8 mouse cellular contexts compared by ENCODE assay signal in genomic region chrX:169986519-169987367, GRCm38 (mm10). TPM values are rescaled to one million over a fixed set of nuclear protein-coding genes. Genes with fewer than 3 reads are reported as not detected.
A peak's percentile ranks its signal among the peaks of the same experiment; 100 is the strongest.
DNase-seq lines count a peak whose midpoint lies in the region; ATAC-seq lines count a peak whose summit lies in the region.
"Not testable (repeated sequence)": the region's sequence is repeated elsewhere in the genome, so short reads cannot be mapped to it uniquely, and the experiment has no call there.

No protein-coding gene starts in this region.

- DNase-seq in 3134 (ENCODE audit: extremely low read depth, insufficient read length, low spot score): peak; percentile 75
- peak; percentile 82 to 84 for DNase-seq in adrenal gland, postnatal 36 days
- peak; percentile 76 to 97 for DNase-seq in heart, adult 18-20 months
- DNase-seq in kidney, adult 18-20 months: peak; percentile 98
- DNase-seq in limb, embryonic 10.5 days (ENCODE audit: low spot score): peak; percentile 78
- peak; percentile 78 for DNase-seq in skeletal muscle tissue, adult 2 months (ENCODE audit: low read depth, low spot score)

- H3K4me3 ChIP-seq in embryonic facial prominence, embryonic 13.5 days: peak overlapping the region; percentile 24
- H3K4me3 ChIP-seq in limb, embryonic 10.5 days: peak overlapping the region; percentile 29
- H3K4me3 ChIP-seq in midbrain, embryonic 12.5 days: peak overlapping the region; percentile 18

- peaks cover 70% of the 10 kb centered on the region for H3K9me3 ChIP-seq in embryonic facial prominence, embryonic 13.5 days
- H3K9me3 ChIP-seq in limb, embryonic 10.5 days (replicated peaks): peaks cover 55% of the 10 kb centered on the region
- peaks cover 69% of the 10 kb centered on the region for H3K9me3 ChIP-seq in midbrain, embryonic 12.5 days

- not testable (repeated sequence) for H3K4me1 ChIP-seq in embryonic facial prominence, embryonic 13.5 days; limb, embryonic 10.5 days; midbrain, embryonic 12.5 days

- H3K4me2 ChIP-seq in embryonic facial prominence, embryonic 13.5 days: peak overlapping the region; percentile 39
- peak overlapping the region; percentile 21 for H3K4me2 ChIP-seq in midbrain, embryonic 12.5 days (replicated peaks)

- peak; percentile 81 for ATAC-seq in embryonic facial prominence, embryonic 13.5 days (ENCODE audit: insufficient number of reproducible peaks, insufficient read depth, low FRiP score, low TSS enrichment, low read depth)
- peak; percentile 92 for ATAC-seq in midbrain, embryonic 12.5 days (ENCODE audit: low FRiP score, low read depth)

- peak overlapping the region; percentile 52 for H3K9ac ChIP-seq in embryonic facial prominence, embryonic 13.5 days
- not testable (repeated sequence) for H3K9ac ChIP-seq in midbrain, embryonic 12.5 days (replicated peaks)

- not testable (repeated sequence) for H3K27me3 ChIP-seq in embryonic facial prominence, embryonic 13.5 days; limb, embryonic 10.5 days (ENCODE audit: low read depth, poor library complexity, severe bottlenecking); midbrain, embryonic 12.5 days

- peaks cover 72% of the 10 kb centered on the region for H3K36me3 ChIP-seq in embryonic facial prominence, embryonic 13.5 days
- H3K36me3 ChIP-seq in limb, embryonic 10.5 days: peaks cover 76% of the 10 kb centered on the region
- H3K36me3 ChIP-seq in midbrain, embryonic 12.5 days: peaks cover 73% of the 10 kb centered on the region

- H3K27ac ChIP-seq in embryonic facial prominence, embryonic 13.5 days: not testable (repeated sequence)
- peak overlapping the region; percentile 27; the same call in 1 of the 2 replicates for H3K27ac ChIP-seq in limb, embryonic 10.5 days
- H3K27ac ChIP-seq in midbrain, embryonic 12.5 days (replicated peaks): peak overlapping the region; percentile 21; the same call in 1 of the 2 replicates

- WGBS in embryonic facial prominence, embryonic 13.5 days: 59% methylated on average over 51 of the region's 51 CpGs
- WGBS in limb, embryonic 10.5 days: 61% methylated on average over 51 of the region's 51 CpGs
- 53% methylated on average over 51 of the region's 51 CpGs for WGBS in midbrain, embryonic 12.5 days

RNA-seq across cellular contexts. Expression of gene Gm21887, which starts 22.7 kb away (rescaled TPM):
- total RNA-seq in adrenal gland, postnatal 36 days (2021): 100 to 1,000 TPM; 159 to 258 TPM
- polyA plus RNA-seq in embryonic facial prominence, embryonic 13.5 days (2015; fragmentation: Nextera tagmentation; extraction: Ambion mirVana): 188 and 256 TPM in 2 replicates
- 10 to 100 TPM; 43.1 to 43.4 TPM for total RNA-seq in heart, adult 18-20 months (2021)
- polyA plus RNA-seq in limb, embryonic 10.5 days (2016; fragmentation: Nextera tagmentation; extraction: Ambion mirVana): 253 and 254 TPM in 2 replicates
- 187 and 270 TPM in 2 replicates for polyA plus RNA-seq in midbrain, embryonic 12.5 days (2016; fragmentation: Nextera tagmentation; extraction: Ambion mirVana)
